Mouse (Mus musculus): Measurements from ENCODE around the gene Dynll1. TPM values are rescaled to one million over a fixed set of nuclear protein-coding genes. Genes with fewer than 3 reads are reported as not detected.

Dynll1 gene
- total and polyA plus RNA-seq, 3 experiments: 561 to 740 (median 736) TPM

- TF ChIP-seq NELFE (IDR thresholded peaks at IDR 0.05; ENCODE audit: low read depth, low read length) (no peak), TAL1 (IDR thresholded peaks at IDR 0.05; ENCODE audit: low read length) (no peak), ZMIZ1 (IDR thresholded peaks at IDR 0.05; ENCODE audit: low read depth, low read length) (no peak), SIN3A (IDR thresholded peaks at IDR 0.05; ENCODE audit: low read length) (peak; percentile 97), NRF1 (IDR thresholded peaks at IDR 0.05; ENCODE audit: insufficient read depth, low read depth, low read length, poor library complexity, severe bottlenecking) (no peak), POLR2A (IDR thresholded peaks at IDR 0.05; ENCODE audit: control insufficient read depth in 1 of 2, insufficient read depth in 1 of 2, low read depth in 1 of 2, low read length in 2 of 2, poor library complexity in 1 of 2) (no peak), CHD2 (IDR thresholded peaks at IDR 0.05; ENCODE audit: low read length) (no peak), MYC (IDR thresholded peaks at IDR 0.05; ENCODE audit: low read depth, low read length) (peak; percentile 64; the same call in 1 of the 2 replicates), KAT2A (conservative IDR thresholded peaks at IDR 0.05; ENCODE audit: low read depth, low read length) (no peak; the same call in 1 of the 2 replicates)
Observed at GRCm38 (mm10) chr5:115347564-115347963, 46.8 kb upstream of the Dynll1 start (continued).

- Histone ChIP-seq H3K27ac (ENCODE audit: control insufficient read depth, low read depth, low read length) (peak overlapping the region; percentile 86), H3K27me3 (ENCODE audit: control insufficient read depth in 1 of 2, insufficient read depth in 2 of 2, low read length in 2 of 2) (no peaks in the 10 kb centered on the region), H3K36me3 (ENCODE audit: control insufficient read depth in 1 of 2, insufficient read depth in 2 of 2, low read length in 2 of 2) (peaks cover 5 to 11% of the 10 kb centered on the region in 2 experiments), H3K9me3 (replicated peaks; ENCODE audit: insufficient read depth, low read length) (no peaks in the 10 kb centered on the region), H3K9ac (ENCODE audit: control insufficient read depth, low read depth, low read length, poor library complexity, severe bottlenecking) (peak overlapping the region; percentile 98), H3K79me2 (ENCODE audit: control insufficient read depth, insufficient read depth, low read length, poor library complexity) (peaks cover 55% of the 10 kb centered on the region), H3K4me3 (ENCODE audit: control insufficient read depth in 1 of 2, insufficient read depth in 1 of 2, low read depth in 2 of 2, low read length in 2 of 2) (peak overlapping the region; percentile 76 to 95), H3K4me1 (ENCODE audit: control insufficient read depth in 1 of 2, insufficient read depth in 2 of 2, low read length in 2 of 2) (peaks cover 2 to 12% of the 10 kb centered on the region in 2 experiments)
- DNase-seq (ENCODE audit: low read depth, low spot score): peak; percentile 68
- peak; percentile 7; the same call in 1 of the 2 replicates for TF ChIP-seq MYB (IDR thresholded peaks at IDR 0.05; ENCODE audit: low read depth, low read length)
- no peak for TF ChIP-seq CHD1 (IDR thresholded peaks at IDR 0.05; ENCODE audit: low read depth, low read length)
- peak; percentile 88 for TF ChIP-seq ETS1 (IDR thresholded peaks at IDR 0.05; ENCODE audit: low read depth, low read length)
- no peak for TF ChIP-seq CTCF (IDR thresholded peaks at IDR 0.05 in 2 of 3, conservative IDR thresholded peaks at IDR 0.05 in 1 of 3; ENCODE audit: control insufficient read depth in 1 of 3, insufficient read depth in 1 of 3, low read depth in 2 of 3, low read length in 3 of 3, poor library complexity in 1 of 3, severe bottlenecking in 1 of 3)
- no peak for TF ChIP-seq RAD21 (IDR thresholded peaks at IDR 0.05; ENCODE audit: low read depth, low read length)
- 0 out of 4 replicates have a peak, but pooled peaks have one; percentile 14 to 67 for TF ChIP-seq POLR2A (IDR thresholded peaks at IDR 0.05; ENCODE audit: control insufficient read depth in 1 of 2, insufficient read depth in 1 of 2, low read depth in 1 of 2, low read length in 2 of 2, poor library complexity in 1 of 2)
- no peak for TF ChIP-seq BHLHE40 (IDR thresholded peaks at IDR 0.05; ENCODE audit: borderline replicate concordance, low read depth, low read length)
- no peak for TF ChIP-seq HCFC1 (IDR thresholded peaks at IDR 0.05; ENCODE audit: low read depth, low read length)
- TF ChIP-seq MAX (IDR thresholded peaks at IDR 0.05; ENCODE audit: low read length): no peak
- TF ChIP-seq ZNF384 (IDR thresholded peaks at IDR 0.05; ENCODE audit: low read depth, low read length): peak; percentile 91
- TF ChIP-seq ZC3H11A (IDR thresholded peaks at IDR 0.05; ENCODE audit: low read depth, low read length): no peak
- TF ChIP-seq SMC3 (IDR thresholded peaks at IDR 0.05; ENCODE audit: low read depth, low read length): no peak
- 0 out of 2 replicates have a peak, but pooled peaks have one; percentile 36 for TF ChIP-seq E2F4 (IDR thresholded peaks at IDR 0.05; ENCODE audit: borderline replicate concordance, low read depth, low read length)
- no peak for TF ChIP-seq TBP (IDR thresholded peaks at IDR 0.05; ENCODE audit: low read depth, low read length)
- TF ChIP-seq CHD2 (IDR thresholded peaks at IDR 0.05; ENCODE audit: low read length): no peak
- peak; percentile 54 for TF ChIP-seq GATA1 (IDR thresholded peaks at IDR 0.05; ENCODE audit: low read depth, low read length)
- peak; percentile 27 for TF ChIP-seq TAL1 (IDR thresholded peaks at IDR 0.05; ENCODE audit: low read length)
- TF ChIP-seq SIN3A (IDR thresholded peaks at IDR 0.05; ENCODE audit: low read length): peak; percentile 20; the same call in 1 of the 2 replicates
- no peak for TF ChIP-seq NRF1 (IDR thresholded peaks at IDR 0.05; ENCODE audit: insufficient read depth, low read depth, low read length, poor library complexity, severe bottlenecking)
- no peak for TF ChIP-seq GABPA (IDR thresholded peaks at IDR 0.05; ENCODE audit: low read depth, low read length)
- TF ChIP-seq ZKSCAN1 (IDR thresholded peaks at IDR 0.05; ENCODE audit: low read depth, low read length): no peak
- peak; percentile 60; the same call in 1 of the 2 replicates for TF ChIP-seq MAFK (IDR thresholded peaks at IDR 0.05; ENCODE audit: borderline replicate concordance, low read depth, low read length)
- 0 out of 2 replicates have a peak, but pooled peaks have one; percentile 27 for TF ChIP-seq ELF1 (IDR thresholded peaks at IDR 0.05; ENCODE audit: low read depth, low read length)
- no peak for TF ChIP-seq USF2 (IDR thresholded peaks at IDR 0.05; ENCODE audit: borderline replicate concordance in 1 of 2, insufficient read depth in 1 of 2, low read depth in 1 of 2, low read length in 2 of 2)
- TF ChIP-seq MYC (IDR thresholded peaks at IDR 0.05; ENCODE audit: low read depth, low read length): peak; percentile 39; the same call in 1 of the 2 replicates
- TF ChIP-seq MXI1 (IDR thresholded peaks at IDR 0.05; ENCODE audit: low read depth, low read length): no peak
- no peak for TF ChIP-seq JUND (IDR thresholded peaks at IDR 0.05; ENCODE audit: low read depth, low read length)
- TF ChIP-seq NELFE (IDR thresholded peaks at IDR 0.05; ENCODE audit: low read depth, low read length): 0 out of 2 replicates have a peak, but pooled peaks have one; percentile 41
- no peak for TF ChIP-seq KAT2A (conservative IDR thresholded peaks at IDR 0.05; ENCODE audit: low read depth, low read length)
- TF ChIP-seq UBTF (IDR thresholded peaks at IDR 0.05; ENCODE audit: borderline replicate concordance, insufficient read depth, low read depth, low read length): no peak; the same call in 1 of the 2 replicates
Observed at GRCm38 (mm10) chr5:115341314-115342165, 40.7 kb upstream of the Dynll1 start.

All from MEL (cell line).